Mouse (Mus musculus): ENCODE results near the gene Arap1.

Gene Arap1

DNA sequence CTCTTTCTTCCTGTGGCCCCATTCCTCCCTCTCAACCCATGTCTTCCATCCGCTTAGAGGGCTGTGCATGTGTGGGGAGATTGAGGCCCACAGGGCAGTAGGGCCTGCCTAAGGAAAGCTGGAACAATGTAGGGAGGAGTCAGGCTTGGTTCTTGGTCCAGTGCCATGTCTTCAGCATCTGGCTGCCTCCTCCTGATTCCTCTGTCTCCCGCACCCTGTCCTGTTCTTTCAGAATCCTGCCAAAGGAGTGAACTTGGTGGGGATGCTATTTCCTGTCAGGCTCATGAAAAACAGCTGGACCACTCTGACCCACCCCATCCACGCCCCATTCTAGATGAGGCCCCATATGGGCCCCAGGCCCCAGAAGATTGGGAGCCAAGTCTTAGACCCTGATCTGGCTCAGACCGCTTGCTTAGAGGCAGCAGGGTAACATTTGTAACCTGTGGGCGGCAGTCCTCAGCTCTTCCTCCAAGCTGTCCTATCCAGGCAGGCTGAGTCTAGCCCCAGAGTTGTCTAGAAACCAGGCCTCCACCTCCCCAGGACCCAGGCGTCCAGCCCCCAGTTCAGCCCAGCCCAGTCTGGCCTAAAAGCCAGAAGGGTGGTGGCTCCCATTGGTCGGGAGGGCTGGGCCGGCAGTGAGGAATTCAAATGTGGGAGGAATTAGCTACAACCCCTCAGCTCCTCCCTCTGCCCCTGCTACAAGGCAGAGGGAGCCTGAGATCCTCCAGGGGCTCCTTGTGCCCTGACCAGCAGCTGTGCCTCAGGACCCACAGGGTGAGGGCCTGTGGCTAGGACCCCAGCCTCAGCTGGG, 46.0 kb downstream of the Arap1 start:
- in situ Hi-C loops (cut with MboI, MseI), result no loop called here

DNA sequence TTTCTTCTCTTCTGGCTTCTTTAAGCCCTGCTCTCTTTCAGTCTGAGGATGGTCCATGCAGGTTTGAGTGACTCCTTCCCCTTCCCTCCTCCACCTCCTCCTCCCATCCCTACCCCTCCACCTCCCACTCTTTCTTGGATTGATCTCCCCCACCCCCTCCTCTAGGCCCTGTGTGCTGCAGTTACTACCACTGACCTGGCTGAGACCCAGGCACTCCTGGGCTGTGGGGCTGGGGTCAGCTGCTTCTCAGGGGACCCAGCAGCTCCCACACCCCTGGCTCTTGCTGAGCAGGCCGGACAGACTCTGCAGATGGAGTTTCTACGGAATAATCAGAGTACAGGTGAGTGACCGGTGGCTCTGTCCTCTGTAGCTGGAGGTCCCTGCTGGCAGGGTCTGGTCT, 46.7 kb downstream of the Arap1 start:
- in situ Hi-C loops (cut with MboI, MseI), result no loop called here

DNA sequence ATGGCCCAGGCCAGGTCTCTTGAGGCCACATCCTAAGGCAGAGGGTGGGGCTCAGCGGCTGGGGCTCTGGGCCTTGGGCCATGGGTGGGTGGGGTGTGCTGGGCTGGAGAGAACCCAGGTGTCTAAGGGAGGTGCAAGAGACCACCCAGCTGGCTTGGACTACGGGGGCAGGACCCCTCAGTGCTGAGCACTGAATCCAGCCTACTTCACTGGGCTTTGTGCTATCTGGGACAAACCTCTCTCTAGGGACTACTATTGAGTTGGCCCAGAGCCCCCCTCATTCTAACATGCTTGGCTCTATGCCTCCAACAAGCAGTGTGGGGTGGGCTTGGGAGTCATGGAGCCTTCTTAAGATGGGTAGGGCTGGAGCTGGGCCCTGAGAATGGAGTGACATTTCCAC, 47.6 kb downstream of the Arap1 start:
- in situ Hi-C loops (cut with MboI, MseI), result no loop called here

DNA sequence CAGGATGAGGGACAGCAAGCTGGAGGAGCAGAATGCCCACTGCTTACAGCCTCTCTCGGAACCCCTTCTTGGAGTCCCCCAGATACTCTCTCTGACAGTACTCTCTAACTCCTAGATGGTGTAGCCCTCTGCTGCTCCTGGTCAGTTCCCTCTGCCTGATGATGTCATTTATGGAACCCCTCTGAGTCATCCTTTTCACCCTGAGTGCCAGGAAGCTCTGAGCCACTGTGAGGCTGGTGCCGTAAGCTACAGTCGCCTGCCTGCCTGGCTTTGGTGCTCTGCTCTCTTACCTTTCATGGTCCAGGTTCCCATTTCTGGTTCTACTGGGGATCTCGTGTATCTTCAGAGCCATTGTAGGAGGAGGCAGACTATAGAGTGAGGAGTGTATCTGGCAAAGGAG, 49.3 kb downstream of the Arap1 start:
- in situ Hi-C loops (cut with MboI, MseI), result no loop called here

DNA sequence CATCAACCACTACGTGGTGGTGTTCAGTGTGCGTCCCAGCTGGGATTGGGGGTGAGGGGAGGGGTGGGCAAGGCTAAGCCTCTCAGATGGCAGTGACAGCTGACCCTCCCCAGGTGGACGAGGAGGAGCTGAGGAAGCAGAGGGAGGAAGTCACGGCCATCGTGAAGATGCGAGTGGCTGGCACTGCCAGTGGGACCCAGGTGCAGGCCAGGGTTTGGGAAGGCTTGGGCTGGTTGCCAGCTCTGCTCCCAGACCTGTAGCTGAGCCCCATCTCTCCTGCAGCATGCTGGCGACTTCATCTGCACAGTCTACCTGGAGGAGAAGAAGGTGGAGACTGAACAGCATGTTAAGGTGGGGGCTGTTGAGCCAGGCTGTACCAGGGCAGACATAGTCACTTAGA, 53.6 kb downstream of the Arap1 start:
- in situ Hi-C loops (cut with MboI, MseI), result no loop called here

DNA sequence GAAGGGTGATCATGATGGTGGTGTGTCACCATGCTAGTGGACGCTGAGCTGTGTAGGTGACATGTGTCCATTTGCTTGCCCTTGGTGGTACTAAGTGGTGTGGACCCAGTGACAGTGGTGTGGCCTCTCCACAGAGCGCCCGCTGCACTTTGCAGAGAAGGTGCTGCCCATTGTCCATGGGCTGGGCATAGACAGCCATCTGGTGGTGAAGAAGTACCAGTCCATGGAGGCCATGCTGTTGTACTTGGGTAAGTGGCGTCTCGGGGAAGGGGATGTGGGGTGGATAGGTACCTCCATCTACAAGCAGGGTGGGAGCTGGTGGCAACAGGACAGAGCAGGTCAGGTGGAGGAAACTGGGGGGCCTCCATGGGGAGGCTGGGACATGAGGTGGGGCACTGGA, 56.0 kb downstream of the Arap1 start:
- in situ Hi-C loops (cut with MboI, MseI), result no loop called here

DNA sequence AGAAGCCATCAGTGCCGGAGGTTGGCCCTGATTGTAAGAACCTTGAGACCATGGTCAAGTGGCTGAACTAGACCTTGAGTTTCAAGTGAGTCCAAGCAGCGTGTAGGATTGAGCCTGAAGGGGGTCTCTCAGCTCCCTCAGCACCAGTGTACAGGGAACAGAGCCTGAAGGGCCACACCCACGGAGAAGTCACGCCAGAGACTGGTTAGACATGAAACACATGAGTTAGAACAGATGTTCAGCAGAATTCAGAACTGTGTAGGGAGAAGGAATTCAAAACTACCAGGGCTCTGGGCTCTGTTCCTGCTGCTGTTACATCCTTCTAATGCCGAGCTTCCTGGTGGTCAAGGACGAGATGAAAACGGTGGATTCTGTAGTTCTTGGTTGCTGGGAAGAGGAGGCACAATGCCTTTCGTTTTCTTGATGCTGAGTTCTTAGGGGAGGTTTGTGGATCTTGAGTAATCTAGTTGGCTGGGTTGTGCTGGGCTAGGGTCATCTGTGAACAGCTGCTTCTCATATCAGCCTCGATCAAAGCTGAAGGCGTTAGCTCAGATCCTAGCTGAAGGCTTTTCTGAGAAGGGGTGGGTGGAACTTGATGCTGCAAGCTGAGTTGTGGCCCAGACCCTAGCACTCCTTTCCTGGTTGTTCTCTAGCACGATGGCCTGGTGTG, 62.5 kb downstream of the Arap1 start, which contains the start of gene Gm45837:
Gene Gm45837 (plus strand): TSS at position 620 of the 670 bp plus-strand sequence.
- in situ Hi-C loops (cut with MboI, MseI), result no loop called here

DNA sequence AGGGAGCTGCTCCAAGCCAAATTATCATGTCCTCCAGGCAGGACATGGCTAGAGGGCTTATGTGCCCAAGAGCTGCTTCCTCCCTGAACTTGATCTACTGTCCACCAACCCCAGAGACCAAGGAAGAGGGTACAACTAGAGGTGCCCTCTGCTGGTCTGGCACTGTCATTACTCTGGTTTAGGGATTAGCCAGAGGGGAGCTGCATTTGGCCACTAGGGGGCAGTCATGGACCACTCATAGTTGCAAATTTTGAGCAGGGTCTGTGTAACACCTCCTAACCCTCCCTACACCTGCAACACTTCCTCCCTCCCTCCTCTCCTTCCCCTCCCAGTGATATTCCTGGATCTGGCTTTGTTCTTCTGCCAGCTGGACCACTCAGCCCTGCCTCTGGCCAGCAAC, 64.9 kb downstream of the Arap1 start:
- in situ Hi-C loops (cut with MboI, MseI), result no loop called here

DNA sequence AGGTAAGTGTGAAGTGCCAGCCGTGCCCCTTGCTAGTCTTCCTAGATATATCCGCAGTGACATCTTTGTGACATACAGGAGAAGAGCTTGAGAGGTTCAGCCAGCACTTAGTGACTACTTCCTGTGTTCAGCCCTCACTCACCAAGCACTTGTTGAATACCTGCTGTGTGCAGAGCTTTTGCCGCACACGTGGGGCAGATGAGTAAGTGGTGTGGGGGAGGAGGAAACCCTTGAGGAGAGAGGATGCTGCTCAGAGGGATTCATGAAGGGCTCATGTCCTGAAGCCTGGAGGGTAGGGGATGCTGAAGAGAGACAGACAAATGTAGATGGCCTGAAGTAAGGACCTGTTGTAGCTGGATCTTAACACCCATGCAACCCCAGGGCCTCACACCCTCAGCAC, 66.3 kb downstream of the Arap1 start:
- in situ Hi-C loops (cut with MboI, MseI), result no loop called here

DNA sequence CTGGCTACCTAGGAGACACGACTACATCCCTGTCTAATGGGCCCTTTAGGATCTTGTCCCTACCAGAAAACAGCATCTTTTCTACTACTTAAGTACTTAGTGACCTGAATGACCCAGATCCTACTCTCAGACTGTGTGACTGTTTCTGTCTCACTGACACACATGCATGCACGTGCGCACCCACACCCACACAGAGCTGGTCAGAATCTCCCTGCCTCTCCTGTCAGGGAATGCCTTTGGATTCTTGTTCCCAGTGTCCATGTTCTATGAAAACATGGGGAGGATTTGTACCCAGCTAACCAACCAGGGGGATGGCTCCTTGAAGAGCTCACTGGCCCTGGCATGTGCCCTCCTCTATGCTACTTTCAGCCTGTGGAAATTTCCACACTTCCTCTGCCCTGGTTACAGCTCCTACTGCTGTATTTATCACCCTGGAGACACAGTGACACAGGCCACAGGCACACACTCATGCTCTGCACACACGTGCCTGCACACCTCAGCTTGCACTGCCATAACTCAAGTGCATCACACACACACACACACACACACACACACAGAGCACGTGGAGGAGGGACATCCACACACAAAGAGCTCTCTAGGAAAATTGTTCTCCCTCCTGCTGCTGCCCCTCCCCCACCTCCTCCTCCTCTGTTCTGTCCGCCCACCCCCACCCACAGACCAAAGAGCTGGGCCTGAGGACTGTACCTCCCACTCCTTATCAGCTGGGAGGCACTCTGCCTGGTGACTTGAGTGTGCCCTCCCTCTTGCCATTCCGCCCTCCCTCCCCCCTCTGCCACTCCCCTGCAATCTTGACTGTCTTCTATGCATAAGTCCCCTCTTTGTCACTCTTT, 67.0 kb downstream of the Arap1 start:
- in situ Hi-C loops (cut with MboI, MseI), result no loop called here

DNA sequence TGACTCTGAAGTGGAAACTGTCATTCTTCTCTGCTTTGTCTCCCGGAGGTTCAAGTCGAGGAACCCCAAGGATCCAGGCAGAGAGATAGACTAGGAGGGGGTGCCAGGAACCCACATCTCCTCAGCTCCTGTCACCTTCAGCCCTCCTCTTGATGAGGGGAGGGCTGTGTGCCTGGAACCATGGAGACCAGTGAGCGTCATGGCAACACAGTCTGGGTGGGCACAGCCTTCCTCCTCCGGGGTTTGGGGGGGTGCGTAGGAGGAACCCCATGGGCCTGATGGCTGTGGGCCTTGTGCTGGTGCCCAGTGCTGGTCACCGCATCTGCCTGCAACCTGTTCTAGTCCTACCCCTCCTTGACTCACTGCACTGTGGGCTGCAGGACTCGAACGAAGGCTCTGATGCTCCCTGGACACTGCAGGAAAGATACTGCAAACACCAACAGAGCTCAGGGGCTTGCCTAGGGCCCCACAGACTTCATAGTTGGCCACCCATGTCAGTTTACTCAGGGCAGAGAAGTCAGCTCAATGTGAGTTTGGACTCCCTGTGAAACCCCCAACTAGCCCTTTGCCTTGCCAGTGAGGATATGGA, 67.7 kb downstream of the Arap1 start:
- in situ Hi-C loops (cut with MboI, MseI), result no loop called here

DNA sequence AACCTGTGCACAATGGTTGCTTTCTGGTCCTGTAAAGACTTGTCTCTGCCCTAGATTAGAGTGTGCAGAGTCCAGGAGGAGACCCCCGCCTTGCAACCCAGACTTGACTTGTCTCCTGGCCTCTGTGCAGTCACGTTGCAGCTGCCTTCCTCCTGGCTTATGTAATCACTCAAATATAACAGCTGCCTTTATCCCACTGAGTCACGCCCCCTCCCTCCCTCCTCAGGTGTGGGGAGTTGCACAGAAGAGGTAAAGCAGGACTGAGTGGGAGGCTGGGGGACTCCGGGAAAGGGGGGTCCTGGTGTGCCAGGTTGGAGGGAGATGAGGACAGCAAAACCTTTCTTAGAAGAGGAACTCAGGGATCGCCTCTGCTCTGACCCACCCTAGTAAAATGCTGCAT, 68.5 kb downstream of the Arap1 start:
- in situ Hi-C loops (cut with MboI, MseI), result no loop called here

DNA sequence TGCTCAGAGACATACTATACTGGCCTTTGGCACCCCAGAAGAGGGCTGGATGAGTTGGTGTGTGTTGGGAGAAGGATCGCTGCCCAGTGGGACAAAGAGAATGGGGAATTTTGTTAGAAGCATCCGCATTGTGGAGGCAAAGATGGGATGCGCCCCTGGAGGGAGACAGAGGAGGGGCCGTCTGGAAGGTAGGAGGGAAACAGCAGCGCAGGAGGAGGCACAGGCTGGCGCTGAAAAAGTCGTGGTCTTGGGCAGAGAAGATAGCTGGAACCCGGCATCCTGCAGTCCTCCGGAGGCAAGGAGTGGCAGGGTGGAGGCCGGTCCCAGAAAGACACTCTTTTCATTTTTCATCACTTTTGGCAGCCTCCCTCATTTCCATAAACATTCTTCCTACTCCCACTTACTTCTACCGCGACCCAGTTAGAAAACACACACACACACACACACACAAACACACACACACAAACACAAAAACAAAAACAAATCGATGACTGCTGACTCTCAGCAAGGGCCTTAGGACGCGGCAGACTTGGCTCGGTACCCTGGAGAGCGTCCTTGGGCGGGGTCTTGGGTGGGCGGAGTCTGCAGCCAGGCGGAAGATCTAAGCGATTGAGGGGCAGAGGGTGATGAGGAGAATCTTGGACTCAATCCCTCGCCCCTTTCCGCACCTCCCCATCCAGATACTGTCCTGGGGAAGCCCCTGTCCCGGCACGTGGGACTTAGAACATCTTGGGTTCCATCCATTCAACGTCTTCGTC, 71.3 kb downstream of the Arap1 start:
- in situ Hi-C loops (cut with MboI, MseI), result no loop called here

DNA sequence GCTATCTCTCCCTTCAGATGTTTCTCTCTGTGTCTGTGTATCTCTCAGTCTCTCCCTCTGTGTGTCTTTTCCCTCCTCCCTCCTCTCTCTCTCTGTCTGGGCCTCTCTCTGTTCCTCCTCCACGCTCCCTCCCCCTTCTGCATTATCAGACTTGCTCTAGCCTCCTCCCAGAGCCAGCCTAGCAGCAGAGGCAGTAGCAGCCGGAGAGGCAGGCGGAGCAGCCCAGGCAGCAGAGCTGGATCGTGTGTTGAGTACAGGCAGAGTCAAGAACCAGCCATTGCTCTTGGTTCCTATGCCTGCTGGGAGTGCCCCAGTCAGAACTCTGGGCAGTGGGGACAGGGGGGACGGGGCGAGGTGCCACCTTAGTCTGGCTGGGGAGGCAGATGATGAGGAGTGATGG, 73.7 kb downstream of the Arap1 start, which contains the start of gene Pde2a:
Gene Pde2a (plus strand): TSS at position 163 of the 400 bp plus-strand sequence.
- in situ Hi-C loops (cut with MboI, MseI), result no loop called here

DNA sequence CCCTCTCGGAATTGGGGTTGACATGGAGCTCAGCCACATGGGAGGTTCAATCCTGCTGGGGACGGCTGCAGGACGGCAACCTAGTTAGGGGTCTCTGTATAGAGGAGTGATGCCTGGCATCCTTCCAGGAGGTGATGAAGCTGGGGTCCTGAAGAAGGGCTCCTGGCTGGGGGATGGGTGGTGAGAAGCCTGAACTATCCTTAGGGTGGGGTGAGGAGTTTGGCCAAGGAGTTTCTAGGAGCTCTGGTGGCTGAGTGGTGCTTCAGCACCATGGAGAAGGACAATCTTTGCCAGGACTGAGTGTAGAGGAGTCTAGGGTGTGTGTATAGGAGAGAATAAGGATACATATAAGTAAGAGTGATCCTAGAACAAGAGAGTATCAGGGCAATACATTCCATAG, 74.2 kb downstream of the Arap1 start:
- in situ Hi-C loops (cut with MboI, MseI), result no loop called here

DNA sequence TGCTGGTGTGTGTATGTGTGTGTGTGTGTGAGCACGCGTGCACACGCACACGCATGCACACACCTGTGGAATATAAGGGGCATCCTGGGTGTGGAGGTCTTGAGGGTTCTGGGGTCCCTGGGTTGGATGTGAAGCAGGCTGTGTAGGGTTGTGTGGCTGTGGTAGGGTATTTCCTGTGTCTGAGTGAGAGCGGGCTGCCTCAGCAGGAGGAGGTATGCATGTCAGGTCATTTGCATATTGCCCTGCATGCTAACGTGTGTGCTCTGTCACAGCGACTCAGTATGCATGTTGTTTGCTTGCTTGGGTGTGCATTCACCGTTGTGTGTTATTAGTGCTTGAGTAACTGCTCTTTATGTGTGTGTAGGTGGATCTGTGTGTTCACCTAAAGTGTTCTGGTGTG, 74.8 kb downstream of the Arap1 start:
- in situ Hi-C loops (cut with MboI, MseI), result no loop called here

DNA sequence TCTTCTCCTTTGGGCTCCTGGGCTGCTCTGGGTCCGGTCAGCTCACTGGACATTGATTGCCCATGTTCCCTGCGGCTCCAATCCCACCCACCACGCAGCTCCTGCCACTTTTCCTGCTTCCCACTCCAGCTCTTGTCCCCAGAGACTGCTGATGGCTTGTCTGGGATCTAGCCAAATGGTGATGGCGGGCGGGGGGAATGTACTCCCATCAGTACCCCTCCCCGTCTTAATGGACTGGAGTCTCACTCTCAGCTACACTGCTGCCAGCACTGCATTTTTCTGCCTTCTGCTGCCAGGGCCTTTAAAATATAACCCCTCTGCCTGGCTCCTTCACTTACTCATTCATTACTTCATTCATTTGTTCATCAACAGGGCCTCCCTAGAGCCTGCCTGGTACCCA, 76.1 kb downstream of the Arap1 start:
- in situ Hi-C loops (cut with MboI, MseI), result no loop called here

DNA sequence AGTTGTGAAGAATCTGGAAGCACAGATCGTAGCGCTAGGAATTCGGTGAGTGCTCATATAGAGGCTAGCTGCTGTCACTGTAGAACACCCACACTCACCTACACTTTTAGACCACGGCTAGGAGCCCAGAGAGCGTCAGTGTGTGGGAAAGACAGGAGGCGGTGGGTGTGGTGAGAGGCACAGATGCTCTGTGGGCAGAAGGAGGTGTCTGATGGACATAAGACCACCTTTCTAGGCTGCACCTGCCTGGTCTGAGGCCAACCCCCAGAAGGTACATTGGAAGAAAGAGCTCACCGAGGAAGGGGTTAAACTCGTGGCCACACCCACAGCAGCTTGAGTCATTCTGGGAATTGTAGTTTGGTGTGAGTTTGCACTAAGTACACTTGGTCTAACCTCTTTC, 78.8 kb downstream of the Arap1 start:
- in situ Hi-C loops (cut with MboI, MseI), result no loop called here

DNA sequence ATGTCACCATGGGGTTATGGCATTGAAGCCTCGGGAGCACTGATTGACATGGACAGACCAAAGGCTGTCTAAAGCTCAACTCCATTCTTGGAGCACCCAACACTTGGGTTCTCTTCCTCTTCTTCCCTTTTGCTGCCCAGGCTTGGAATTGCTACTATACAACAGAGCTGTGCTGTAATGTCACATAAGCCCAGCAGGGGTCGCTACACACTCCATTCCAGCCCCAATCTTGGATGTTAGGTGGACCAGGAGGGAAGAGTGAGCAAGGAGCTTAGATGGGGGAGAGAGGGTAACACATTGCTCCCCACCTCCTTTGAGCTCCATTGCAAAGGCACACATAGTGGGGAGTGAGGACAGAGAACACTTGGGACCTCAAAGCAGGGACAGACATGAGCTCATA, 79.9 kb downstream of the Arap1 start:
- in situ Hi-C loops (cut with MboI, MseI), result no loop called here

DNA sequence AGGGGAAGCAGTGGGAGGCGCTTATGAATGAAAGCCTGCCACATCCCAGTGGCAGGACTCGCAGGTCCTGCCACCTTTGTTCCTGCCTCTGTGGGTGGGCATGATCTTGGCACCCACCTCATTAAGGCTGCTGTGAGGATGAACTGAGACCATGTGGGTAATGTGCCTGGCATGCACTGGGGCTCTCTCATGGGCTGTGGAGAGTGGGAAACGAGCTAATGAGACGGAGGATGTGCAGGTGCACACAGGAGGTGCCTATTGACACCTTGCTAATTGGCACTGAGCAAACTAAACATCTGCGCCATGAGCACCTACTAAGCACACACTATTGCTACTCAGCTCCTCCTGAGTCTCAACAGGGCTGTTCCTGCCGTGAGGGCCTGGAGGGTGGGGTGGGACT, 87.2 kb downstream of the Arap1 start:
- in situ Hi-C loops (cut with MboI, MseI), result no loop called here

DNA sequence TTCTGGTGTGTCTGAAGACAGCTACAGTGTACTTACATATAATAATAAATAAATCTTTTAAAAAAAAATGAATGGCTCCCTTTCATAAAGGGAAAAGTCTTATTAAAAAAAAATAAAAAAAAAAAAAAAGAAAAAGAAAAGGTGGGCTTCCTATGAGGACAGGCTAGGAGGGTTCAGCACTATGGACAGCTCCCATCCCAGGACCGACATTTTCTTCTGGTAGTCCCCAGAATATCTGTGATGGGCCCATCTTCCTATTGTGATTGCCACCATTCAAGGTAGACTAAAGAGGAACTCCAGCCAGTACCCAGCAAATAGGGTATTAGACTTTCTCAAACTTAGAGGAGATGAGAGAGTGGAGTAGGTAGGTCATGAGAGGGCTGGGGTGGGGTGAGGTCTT, 90.0 kb downstream of the Arap1 start:
- in situ Hi-C loops (cut with MboI, MseI), result no loop called here
